Mouse (Mus musculus): Measurements from ENCODE around the gene Obox5. TPM values are rescaled to one million over a fixed set of nuclear protein-coding genes. Genes with fewer than 3 reads are reported as not detected.
"Not testable (repeated sequence)": the region's sequence is repeated elsewhere in the genome, so short reads cannot be mapped to it uniquely, and the experiment has no call there.

The Obox5 gene
- not detected for total RNA-seq (2021)
- long read RNA-seq, experiment 1, result 0 reads
- long read RNA-seq, experiment 2, result 0 reads

GRCm38 (mm10) chr7:15749831-15750230, at the start of gene Obox5:
Gene Obox5 (plus strand): TSS chr7:15750131.
- DNase-seq, result not testable (repeated sequence)

- DNase-seq, result not testable (repeated sequence)
These were observed 635 bp upstream of the Obox5 start for GRCm38 (mm10) chr7:15749296-15749695.

Other genes starting within 250 kb of the Obox5 start
- not detected for gene Obox3, start 110.2 kb upstream of the Obox5 start, total RNA-seq (2021)
- not detected for gene Obox6, start 89.5 kb downstream of the Obox5 start, total RNA-seq (2021)
- not detected for gene Crx, start 129.8 kb downstream of the Obox5 start, total RNA-seq (2021)
- gene Crxos, start 132.5 kb downstream of the Obox5 start, total RNA-seq (2021), result not detected
- gene Selenow, start 172.3 kb downstream of the Obox5 start, total RNA-seq (2021), result 1,000 to 10,000 TPM; 1,236 to 1,328 TPM
- 100 to 1,000 TPM in 1 of 2 experiments, 10 to 100 TPM in 1; 86.8 to 101 TPM for gene Nop53, start 195.9 kb downstream of the Obox5 start, total RNA-seq (2021)
- gene Ehd2, start 217.4 kb downstream of the Obox5 start, total RNA-seq (2021), result 10 to 100 TPM; 44.5 to 66.1 TPM

All from gastrocnemius, postnatal 25 days (tissue).